Mouse (Mus musculus) embryo, embryonic 9.5 days (tissue): ENCODE measurements around the gene Gpr61.

Experiments
- DNase-seq: peaks from one replicate; pipeline ENCODE4 v3.0.0-alpha.2; 2017; ENCODE audit errors: extremely low spot score

Gpr61 gene

GRCm38 (mm10) chr3:108129804-108130203, 24.9 kb downstream of the Gpr61 start:
- DNase-seq, result no peak

DNA sequence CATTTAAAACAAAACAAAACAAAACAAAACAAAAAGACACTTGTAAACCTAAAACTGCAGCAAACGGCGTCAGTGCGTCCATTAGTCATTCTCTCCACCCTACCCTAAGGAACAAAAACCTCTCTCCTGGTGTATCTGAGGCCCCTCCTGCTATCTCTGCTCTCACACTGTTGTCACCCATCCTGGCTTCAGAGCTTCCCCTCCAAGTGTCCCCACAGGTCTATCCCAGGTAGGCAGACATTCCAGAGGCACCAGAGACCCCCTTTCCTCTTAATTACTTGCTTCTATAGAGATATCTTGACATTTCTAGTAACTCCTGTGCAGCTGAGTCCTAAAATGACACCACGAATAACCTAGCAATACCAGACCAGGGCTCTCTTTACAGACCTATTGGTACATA, 25.3 kb downstream of the Gpr61 start:
- DNase-seq, result no peak

DNA sequence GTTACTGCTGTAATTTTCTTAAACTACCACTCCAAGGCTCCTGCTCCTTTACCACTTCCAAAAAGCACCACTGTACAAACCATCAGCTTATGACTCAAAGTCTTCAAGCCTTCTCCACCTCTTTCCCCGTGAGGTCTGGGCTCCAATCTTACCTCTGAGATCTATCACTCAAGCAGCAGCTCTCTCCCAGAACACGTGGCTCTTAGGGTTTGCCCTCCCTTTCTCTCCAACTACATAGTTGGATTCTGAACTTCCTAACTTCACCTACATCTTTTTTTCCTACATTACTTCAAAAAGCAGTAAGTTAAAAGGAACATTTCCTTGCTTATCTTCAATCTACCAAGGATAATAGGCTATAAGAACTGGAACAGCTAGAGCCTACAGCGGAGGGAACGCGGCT, 26.2 kb downstream of the Gpr61 start:
- DNase-seq, result no peak

DNA sequence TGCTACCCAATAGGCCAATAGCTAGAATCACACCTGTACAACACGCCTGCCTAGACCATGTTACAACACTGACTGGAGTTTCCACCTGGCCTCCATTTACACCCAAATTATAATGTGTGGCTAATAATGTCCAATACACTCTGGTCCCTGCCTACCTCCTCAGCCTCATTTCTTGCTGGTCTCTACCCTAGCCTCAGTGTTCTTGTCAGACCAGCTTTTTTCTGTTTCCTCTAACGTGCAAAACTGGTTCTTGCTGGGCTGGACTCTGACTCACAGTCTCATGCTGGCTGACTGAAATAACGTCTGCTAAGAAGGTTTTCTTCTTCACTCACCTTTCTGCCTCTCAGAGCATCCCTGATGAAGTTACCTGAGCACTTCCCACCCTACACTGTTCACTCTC, 28.4 kb downstream of the Gpr61 start:
- DNase-seq, result no peak

DNA sequence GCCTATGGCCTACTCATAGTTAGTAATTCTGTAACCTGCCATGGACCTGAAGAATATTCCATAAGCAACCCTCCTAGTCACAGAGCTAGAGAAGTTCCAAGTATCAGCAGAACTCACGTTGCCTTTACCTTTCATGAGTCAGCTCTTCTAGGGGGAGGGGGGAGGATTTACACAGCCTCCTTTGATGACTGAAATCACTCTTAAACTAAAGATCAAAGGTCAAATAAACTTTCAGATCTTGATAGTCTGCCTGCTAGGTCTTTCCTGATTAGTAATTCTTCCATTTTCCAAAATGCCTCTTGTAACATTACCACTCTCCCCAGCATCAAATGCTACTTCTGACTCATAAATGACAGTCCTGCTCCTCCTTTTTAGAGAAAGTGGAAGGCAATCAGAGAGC, 30.6 kb downstream of the Gpr61 start:
- DNase-seq, result no peak

DNA sequence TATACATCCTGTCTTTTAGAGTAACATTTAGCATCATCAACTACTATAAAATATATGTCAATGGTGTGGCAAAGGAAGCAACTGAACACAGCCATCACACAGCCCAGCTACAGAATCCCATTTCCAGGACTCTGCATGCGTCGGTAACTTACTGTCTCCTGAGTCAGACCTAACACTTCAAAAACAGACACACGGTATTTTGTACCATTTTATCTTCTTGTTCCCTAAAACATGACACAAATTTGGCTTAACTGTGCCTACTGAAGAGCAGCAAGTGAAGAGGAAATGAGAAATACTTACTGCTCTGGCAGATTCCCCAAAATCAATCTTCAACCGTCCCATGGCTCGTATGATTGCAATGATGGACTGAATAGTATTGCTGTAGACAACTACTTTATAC, 31.4 kb downstream of the Gpr61 start:
- no peak for DNase-seq

DNA sequence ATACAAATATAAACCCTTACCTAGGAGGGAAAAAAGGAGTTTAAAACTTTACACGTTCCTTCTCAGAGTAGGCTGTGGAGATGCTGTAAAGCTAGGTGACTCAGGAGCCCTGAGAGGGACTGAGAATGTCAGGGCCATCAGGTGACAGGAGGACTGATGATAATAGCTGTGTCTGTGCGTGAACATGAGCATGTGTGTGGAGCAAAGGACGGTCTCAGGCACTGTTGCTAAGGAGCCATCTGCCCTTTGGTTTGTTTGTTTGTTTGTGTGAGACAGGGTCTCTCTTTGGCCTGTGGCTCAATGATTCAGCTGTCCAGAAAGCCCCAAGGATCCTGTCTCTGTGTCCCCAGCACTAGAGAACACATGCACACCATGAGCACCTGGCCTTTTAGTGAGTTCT, 33.6 kb downstream of the Gpr61 start:
- no peak for DNase-seq

- DNase-seq, result no peak
These were observed 37.2 kb downstream of the Gpr61 start for GRCm38 (mm10) chr3:108117465-108117864.

DNA sequence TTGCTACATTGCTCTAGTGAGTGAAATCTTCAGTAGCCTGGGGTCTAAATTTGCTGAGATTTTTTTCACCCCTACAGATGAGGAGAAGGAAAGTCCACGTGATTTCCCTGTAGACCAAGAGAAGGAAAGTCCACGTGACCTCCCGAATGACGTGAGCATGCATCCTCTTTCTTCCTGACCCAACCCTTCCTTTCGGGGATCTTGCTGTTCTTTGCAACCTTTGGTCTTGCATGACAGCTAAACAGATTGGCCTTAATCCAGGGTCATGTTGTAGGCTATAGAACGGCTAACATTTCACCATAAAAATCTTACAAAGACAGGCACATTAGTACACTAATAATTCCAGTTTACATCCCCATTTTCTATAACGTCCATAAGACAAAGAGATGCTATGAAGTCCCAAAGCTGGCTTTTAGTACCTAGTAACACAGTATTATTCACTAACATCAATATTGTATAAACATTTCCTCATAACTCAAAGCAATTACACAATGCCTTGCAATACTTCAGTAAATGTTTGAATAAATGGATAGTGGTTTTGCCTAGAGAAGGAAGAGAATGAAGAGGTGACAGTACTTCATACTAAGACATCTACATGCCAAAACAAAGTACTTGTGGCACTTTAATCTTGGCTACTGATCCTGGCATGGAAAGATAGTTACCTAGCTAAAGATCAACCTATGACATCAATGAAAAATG, 40.9 kb downstream of the Gpr61 start:
- DNase-seq, result no peak

- DNase-seq, result no peak
These were observed 42.0 kb downstream of the Gpr61 start for GRCm38 (mm10) chr3:108112666-108113065.

DNA sequence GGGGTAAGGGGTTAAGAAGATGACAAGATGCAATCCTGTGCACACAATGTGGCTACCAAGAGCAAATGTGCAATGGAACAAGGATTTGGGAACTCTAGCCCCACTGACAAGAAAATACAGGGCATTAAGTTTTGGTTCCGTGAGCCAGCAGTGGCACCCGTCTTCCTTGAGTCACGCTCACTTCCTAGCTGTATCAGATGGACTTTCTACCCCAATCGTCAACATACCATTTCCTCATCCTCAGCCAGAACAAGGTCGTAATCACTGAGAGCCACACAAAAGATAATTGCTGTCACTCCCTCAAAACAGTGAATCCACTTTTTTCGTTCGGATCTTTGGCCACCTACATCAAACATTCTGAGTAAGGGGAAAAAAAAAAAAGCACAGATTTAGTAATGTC, 42.4 kb downstream of the Gpr61 start:
- no peak for DNase-seq

DNA sequence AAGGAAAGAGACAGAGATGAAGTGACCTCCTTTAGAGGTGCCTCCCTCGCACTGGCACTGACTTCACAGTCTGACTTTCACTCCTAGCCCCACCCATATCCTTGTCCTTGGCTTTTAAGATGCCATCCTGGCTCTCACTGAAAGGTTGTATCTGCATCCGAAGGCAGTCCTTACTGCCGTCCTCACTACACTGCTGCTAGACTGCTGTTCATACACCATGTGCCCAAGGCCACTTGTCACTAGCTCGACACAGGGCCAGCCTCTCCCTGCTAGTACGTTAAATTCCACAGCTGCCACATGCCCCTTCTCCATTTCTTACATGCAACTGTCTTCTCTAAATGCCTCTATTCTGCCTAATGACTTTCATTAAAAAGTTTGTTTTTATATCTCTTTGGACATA, 43.4 kb downstream of the Gpr61 start:
- no peak for DNase-seq

GRCm38 (mm10) chr3:108105281-108105680, 49.4 kb downstream of the Gpr61 start:
- no peak for DNase-seq

DNA sequence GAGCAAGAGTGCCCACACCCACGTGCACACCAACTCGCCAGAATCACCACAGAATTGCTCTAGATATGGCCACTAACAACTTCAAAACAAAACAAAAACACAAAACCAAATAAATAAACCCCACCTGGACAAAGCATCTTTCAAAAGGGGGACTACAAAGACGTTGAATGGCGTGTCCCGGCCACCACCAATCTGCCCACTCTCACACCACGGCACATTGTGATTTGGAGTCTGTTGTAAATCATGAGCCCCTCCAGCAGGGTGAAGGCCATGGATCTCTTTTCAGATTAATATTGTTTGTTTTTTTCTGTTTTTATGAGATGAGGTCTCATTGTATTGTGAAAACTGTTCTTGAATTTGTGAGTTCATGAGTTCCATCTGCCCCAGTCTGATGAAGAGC, 52.6 kb downstream of the Gpr61 start:
- no peak for DNase-seq

- no peak for DNase-seq
These were observed 53.1 kb downstream of the Gpr61 start for GRCm38 (mm10) chr3:108101594-108101993.
